Mouse (Mus musculus): Measurements from ENCODE around the gene Mrpl17. TPM values are rescaled to one million over a fixed set of nuclear protein-coding genes. Genes with fewer than 3 reads are reported as not detected.
"Not testable (repeated sequence)": the region's sequence is repeated elsewhere in the genome, so short reads cannot be mapped to it uniquely, and the experiment has no call there.

Mrpl17 gene
- polyA plus RNA-seq (2016; fragmentation: Nextera tagmentation; extraction: Ambion mirVana): 298 and 325 TPM in 2 replicates

GRCm38 (mm10) chr7:105810877-105811489 is at the start of gene Mrpl17:
Gene Mrpl17 (minus strand): TSS chr7:105811099.
- WGBS: under 1% methylated on average over 52 of the region's 52 CpGs
- Histone ChIP-seq H3K4me1 (replicated peaks) (peaks cover 15% of the 10 kb centered on the region), H3K36me3 (peaks cover 29% of the 10 kb centered on the region), H3K4me3 (peak within 1 kb of the TSS; percentile 88), H3K27me3 (ENCODE audit: insufficient read depth, poor library complexity, severe bottlenecking) (no peaks in the 10 kb centered on the region), H3K27ac (peak within 1 kb of the TSS; percentile 95), H3K9me3 (no peaks in the 10 kb centered on the region)
- peak; percentile 100 for DNase-seq (ENCODE audit: low spot score)

DNA sequence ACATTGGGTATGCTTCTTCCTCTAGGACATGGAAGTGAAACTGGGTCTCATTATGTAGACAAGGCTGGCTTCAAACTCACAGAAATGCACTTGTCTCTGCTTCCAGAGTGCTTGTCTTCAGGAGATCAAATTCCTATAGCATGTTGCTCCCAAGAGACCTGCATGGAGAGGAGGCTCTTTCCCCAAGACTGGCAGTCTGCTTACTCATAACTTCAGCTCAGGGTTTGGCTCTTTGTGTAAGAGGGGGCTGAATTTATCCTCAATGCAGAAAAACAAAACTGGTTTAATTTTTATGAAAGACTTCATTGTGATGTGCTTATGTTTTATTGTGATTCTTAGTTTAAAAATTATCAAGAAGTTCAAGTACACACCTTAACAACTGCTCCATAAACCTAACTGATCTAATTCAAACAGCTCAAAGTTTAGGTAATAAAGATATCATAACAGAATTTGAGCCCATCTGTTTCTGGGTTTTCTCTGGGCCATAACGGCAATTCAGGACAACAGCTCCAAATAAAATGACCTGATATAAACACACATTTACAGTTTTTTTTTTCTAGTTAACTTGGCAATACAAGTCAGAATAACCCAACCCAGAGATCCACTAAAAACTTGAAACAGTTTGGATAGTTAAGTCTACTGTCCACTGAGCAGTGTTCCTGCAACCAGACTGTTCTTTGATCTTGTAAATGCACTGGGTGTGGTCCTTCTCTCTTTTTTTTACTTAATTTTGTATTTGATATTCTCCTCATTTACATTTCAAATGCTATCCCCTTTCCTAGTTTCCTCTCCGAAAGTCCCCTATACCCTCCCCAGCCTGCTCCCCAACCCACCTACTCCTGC is 45.0 kb upstream of the Mrpl17 start:
- not testable (repeated sequence) for H3K36me3 ChIP-seq; H3K4me3 ChIP-seq; H3K27ac ChIP-seq; H3K9me3 ChIP-seq; H3K27me3 ChIP-seq (ENCODE audit: insufficient read depth, poor library complexity, severe bottlenecking); H3K4me1 ChIP-seq (replicated peaks); DNase-seq (ENCODE audit: low spot score)
- WGBS: no CpG with 5 or more reads among the region's 2 CpGs

DNA sequence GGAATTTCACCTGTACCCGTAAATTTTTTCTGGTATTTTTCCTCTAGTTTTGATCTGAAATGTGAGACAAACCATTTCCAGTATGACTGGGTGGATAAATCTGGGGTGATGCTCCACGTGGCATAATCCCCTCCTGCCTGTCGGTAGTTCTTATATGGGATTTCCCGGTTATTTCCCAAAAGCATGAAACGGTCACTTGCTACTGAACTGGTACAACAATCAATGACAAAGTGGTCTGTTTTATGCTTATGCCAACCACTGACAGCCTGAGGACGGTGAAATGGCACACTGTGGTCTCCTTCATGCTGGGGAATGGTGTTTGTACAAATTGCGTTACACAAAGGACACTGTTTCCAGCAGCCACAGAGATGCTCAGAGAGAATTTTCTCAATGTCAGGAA is 13.4 kb upstream of the Mrpl17 start:
- no peaks in the 10 kb centered on the region for H3K36me3 ChIP-seq
- no peak for DNase-seq (ENCODE audit: low spot score)

DNA sequence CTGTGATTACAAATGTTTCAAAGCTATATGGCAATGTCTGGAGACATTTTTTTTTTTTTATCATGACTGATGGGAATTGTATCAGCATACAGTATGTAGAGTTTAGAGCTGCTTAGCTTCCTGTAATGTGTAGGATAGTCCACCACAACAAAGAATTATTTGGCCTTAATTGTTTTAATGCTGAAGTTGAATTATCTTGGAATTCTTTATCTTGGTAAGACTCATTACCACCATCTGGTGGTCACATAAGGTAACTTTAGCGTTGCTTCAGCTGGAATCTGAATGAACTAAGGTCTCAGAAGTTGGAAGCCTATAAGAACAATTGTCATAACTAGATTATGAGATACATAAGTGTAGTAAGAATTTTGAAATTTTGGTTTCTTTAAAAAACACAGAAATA is 7.6 kb upstream of the Mrpl17 start:
- no peaks in the 10 kb centered on the region for H3K27me3 ChIP-seq (ENCODE audit: insufficient read depth, poor library complexity, severe bottlenecking)
- no peak for DNase-seq (ENCODE audit: low spot score)
- no peak overlapping the region for H3K4me3 ChIP-seq
- no peak overlapping the region for H3K27ac ChIP-seq
- no peaks in the 10 kb centered on the region for H3K36me3 ChIP-seq
- H3K4me1 ChIP-seq (replicated peaks): no peaks in the 10 kb centered on the region
- no peaks in the 10 kb centered on the region for H3K9me3 ChIP-seq
- 1% methylated on average over 1 of the region's 1 CpGs for WGBS

More for the DNA sequence above, 13.4 kb upstream of the Mrpl17 start:
- 75% methylated on average over 7 of the region's 7 CpGs for WGBS
- Histone ChIP-seq H3K9me3 (no peaks in the 10 kb centered on the region), H3K4me3 (no peak overlapping the region), H3K27ac (no peak overlapping the region), H3K4me1 (replicated peaks) (no peaks in the 10 kb centered on the region), H3K27me3 (ENCODE audit: insufficient read depth, poor library complexity, severe bottlenecking) (no peaks in the 10 kb centered on the region)

GRCm38 (mm10) chr7:105816736-105817135 is 5.8 kb upstream of the Mrpl17 start:
- no peaks in the 10 kb centered on the region for H3K27me3 ChIP-seq (ENCODE audit: insufficient read depth, poor library complexity, severe bottlenecking)
- H3K36me3 ChIP-seq: no peaks in the 10 kb centered on the region
- H3K4me3 ChIP-seq: no peak overlapping the region
- no peak for DNase-seq (ENCODE audit: low spot score)
- H3K9me3 ChIP-seq: no peaks in the 10 kb centered on the region
- no peaks in the 10 kb centered on the region for H3K4me1 ChIP-seq (replicated peaks)
- H3K27ac ChIP-seq: no peak overlapping the region

GRCm38 (mm10) chr7:105813326-105813725 is 2.4 kb upstream of the Mrpl17 start:
- no peak for DNase-seq (ENCODE audit: low spot score)
- no peak overlapping the region for H3K27ac ChIP-seq
- 86% methylated on average over 3 of the region's 3 CpGs for WGBS
- no peak overlapping the region for H3K4me3 ChIP-seq
- H3K27me3 ChIP-seq (ENCODE audit: insufficient read depth, poor library complexity, severe bottlenecking): no peaks in the 10 kb centered on the region
- no peaks in the 10 kb centered on the region for H3K9me3 ChIP-seq
- peaks cover 15% of the 10 kb centered on the region for H3K36me3 ChIP-seq
- peaks cover 15% of the 10 kb centered on the region for H3K4me1 ChIP-seq (replicated peaks)

DNA sequence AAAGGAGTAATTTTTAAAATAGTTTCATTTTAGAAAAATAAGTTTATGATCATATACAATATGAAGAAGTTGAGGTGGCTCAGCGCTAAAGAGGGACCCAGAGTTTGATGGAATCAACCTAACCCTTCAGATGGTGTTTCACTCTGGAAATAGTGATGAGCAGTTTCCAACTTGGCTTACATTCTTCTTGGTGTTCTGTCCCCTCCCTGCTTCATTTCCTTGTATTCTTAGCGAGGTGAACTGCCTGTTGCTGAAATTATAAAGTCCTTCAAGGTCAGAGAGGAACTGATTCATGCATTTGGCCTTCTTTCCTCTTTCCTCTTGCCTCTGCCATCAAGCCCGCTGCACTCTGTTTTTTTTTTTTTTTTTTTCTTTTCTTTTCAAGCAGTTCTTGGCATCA is 1.7 kb upstream of the Mrpl17 start:
- H3K4me1 ChIP-seq (replicated peaks): peaks cover 15% of the 10 kb centered on the region
- H3K9me3 ChIP-seq: no peaks in the 10 kb centered on the region
- no peak overlapping the region for H3K27ac ChIP-seq
- DNase-seq (ENCODE audit: low spot score): no peak
- H3K4me3 ChIP-seq: no peak overlapping the region
- WGBS: 75% methylated on average over 3 of the region's 3 CpGs
- H3K36me3 ChIP-seq: peaks cover 22% of the 10 kb centered on the region
- no peaks in the 10 kb centered on the region for H3K27me3 ChIP-seq (ENCODE audit: insufficient read depth, poor library complexity, severe bottlenecking)

- Histone ChIP-seq H3K27me3 (ENCODE audit: insufficient read depth, poor library complexity, severe bottlenecking) (no peaks in the 10 kb centered on the region), H3K4me3 (peak overlapping the region; percentile 88), H3K27ac (no peak overlapping the region), H3K36me3 (peaks cover 29% of the 10 kb centered on the region), H3K9me3 (no peaks in the 10 kb centered on the region), H3K4me1 (replicated peaks) (peaks cover 15% of the 10 kb centered on the region)
- DNase-seq (ENCODE audit: low spot score): no peak
Measured at GRCm38 (mm10) chr7:105811516-105811915, 617 bp upstream of the Mrpl17 start.

DNA sequence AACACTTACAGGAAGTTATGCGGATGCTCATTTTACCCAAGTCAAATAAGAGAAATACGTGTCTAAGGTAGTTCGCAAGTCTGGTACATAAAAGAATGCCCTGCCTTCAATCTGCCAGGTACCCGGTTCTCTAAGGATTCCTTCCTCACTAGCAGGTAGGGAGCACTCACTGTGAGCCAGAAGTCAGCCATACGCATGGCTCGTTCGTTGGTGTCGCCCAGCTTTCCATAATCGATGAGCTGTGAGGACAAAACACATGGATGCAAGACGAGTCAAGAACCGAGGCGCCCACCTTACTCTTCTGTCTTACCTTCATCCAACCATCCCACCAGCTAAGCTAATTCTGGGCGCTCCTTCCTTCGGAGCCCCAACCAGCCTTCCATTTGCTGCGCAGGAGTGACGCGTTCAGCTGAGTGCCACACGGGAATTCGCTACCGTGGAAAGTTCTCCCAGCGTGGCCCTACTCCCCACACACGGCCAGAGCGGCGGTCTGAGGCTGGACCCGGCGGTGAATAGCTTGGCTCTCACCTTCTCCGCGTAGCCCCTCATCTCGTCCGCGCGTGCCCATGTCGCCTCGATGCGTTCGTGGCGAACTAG is 521 bp downstream of the Mrpl17 start:
- H3K27me3 ChIP-seq (ENCODE audit: insufficient read depth, poor library complexity, severe bottlenecking): no peaks in the 10 kb centered on the region
- H3K4me1 ChIP-seq (replicated peaks): peaks cover 15% of the 10 kb centered on the region
- peaks cover 29% of the 10 kb centered on the region for H3K36me3 ChIP-seq
- H3K9me3 ChIP-seq: no peaks in the 10 kb centered on the region
- H3K27ac ChIP-seq: peak overlapping the region; percentile 95
- peak overlapping the region; percentile 88 for H3K4me3 ChIP-seq
- DNase-seq (ENCODE audit: low spot score): no peak
- 7% methylated on average over 37 of the region's 37 CpGs for WGBS

DNA sequence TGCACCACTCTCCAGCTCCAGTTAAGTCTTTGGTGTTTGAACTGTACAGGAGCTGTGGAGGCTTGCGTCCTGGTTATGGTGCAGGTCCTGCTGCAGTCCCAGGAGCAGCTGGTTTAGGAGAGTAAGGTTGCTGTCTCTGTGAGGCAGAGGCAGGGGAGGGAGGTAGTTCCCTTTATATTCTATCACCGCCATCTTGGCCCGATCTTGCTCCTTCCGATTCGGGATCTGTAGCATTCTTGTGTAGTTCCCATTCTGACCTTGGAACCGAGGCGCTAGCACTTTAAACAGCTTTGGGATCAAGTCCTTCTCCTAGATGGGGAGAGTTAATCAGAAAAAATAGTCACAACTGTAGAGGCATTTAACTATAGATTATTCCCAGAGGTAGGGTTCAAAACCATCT is 1.1 kb downstream of the Mrpl17 start:
- H3K27ac ChIP-seq: peak overlapping the region; percentile 95

DNA sequence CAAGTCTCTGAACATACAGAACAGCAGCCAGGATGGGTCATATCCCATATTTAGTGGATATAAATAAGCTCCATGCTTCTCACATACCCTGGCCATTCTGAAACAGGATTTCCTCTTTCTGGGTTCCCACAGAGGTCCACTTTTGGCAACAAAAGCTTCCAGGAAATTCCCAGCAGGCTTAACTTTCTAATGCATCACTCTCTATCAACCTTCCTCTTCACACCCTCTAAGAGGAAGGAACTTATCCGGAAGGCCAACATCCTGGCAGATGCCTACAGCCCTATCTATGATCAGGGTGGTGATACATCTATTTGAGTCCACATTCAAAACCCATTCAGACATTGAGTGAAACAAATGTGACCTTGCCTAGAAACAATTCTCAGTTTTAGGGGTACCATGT is 2.5 kb downstream of the Mrpl17 start:
- H3K4me1 ChIP-seq (replicated peaks): peaks cover 15% of the 10 kb centered on the region
- H3K27ac ChIP-seq: no peak overlapping the region
- H3K36me3 ChIP-seq: peaks cover 29% of the 10 kb centered on the region
- WGBS: 90% methylated on average over 1 of the region's 1 CpGs
- H3K27me3 ChIP-seq (ENCODE audit: insufficient read depth, poor library complexity, severe bottlenecking): no peaks in the 10 kb centered on the region
- no peak for DNase-seq (ENCODE audit: low spot score)
- H3K9me3 ChIP-seq: no peaks in the 10 kb centered on the region
- H3K4me3 ChIP-seq: no peak overlapping the region

More for the DNA sequence above, 1.1 kb downstream of the Mrpl17 start:
- Histone ChIP-seq H3K9me3 (no peaks in the 10 kb centered on the region), H3K36me3 (peaks cover 29% of the 10 kb centered on the region), H3K4me3 (peak overlapping the region; percentile 88), H3K4me1 (replicated peaks) (peaks cover 15% of the 10 kb centered on the region), H3K27me3 (ENCODE audit: insufficient read depth, poor library complexity, severe bottlenecking) (no peaks in the 10 kb centered on the region)
- WGBS: 90% methylated on average over 7 of the region's 7 CpGs
- DNase-seq (ENCODE audit: low spot score): no peak

DNA sequence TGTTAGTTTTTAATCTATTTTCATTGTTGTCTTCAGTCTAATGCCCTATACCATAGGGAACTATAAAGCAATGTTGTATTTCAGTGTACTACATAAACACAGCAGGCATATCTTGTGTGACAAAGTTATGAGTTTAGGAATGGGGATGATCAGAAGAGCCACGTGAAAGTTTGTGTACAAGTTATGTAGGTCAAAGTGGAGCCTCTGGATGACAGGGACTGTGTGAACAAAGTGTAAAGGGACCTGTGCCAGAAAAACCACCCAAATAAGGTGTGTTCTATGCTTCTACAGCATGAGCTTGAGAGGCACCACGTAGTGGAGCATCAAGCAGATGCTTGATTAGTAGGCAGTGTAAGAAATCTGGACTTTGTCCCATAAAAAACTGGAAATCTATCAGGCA is 4.2 kb downstream of the Mrpl17 start:
- peaks cover 15% of the 10 kb centered on the region for H3K4me1 ChIP-seq (replicated peaks)
- 66% methylated on average over 2 of the region's 2 CpGs for WGBS
- no peak for DNase-seq (ENCODE audit: low spot score)
- H3K9me3 ChIP-seq: no peaks in the 10 kb centered on the region
- H3K4me3 ChIP-seq: no peak overlapping the region
- H3K27ac ChIP-seq: no peak overlapping the region
- H3K36me3 ChIP-seq: peaks cover 29% of the 10 kb centered on the region
- H3K27me3 ChIP-seq (ENCODE audit: insufficient read depth, poor library complexity, severe bottlenecking): no peaks in the 10 kb centered on the region

DNA sequence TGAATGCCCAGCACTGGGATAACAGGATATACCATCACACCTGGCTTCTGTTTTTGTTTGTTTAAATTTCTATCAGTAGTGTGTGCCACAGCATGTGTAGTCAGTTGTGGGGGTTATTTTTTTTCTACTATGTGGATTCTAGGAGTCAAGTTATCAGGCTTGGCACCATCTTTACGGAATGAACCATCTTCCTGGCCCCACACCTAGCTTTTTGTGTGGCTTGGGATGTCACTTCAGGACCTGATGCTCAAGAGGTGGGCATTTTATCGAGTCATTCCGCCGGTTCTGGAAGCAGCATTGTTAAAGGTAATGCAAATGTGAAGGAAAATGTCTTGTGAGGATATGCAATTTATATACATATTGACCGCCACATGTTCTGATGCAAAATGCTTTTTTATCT is 4.8 kb downstream of the Mrpl17 start:
- Histone ChIP-seq H3K36me3 (peaks cover 29% of the 10 kb centered on the region), H3K27me3 (ENCODE audit: insufficient read depth, poor library complexity, severe bottlenecking) (no peaks in the 10 kb centered on the region), H3K4me3 (no peak overlapping the region), H3K4me1 (replicated peaks) (peaks cover 15% of the 10 kb centered on the region), H3K27ac (no peak overlapping the region), H3K9me3 (no peaks in the 10 kb centered on the region)
- WGBS: 85% methylated on average over 5 of the region's 5 CpGs
- DNase-seq (ENCODE audit: low spot score): no peak

Data from hindbrain, embryonic 10.5 days (tissue).